Mouse (Mus musculus) B cell, adult 62 days (primary cell): ENCODE data around the gene Rnf150. TPM values are rescaled to one million over a fixed set of nuclear protein-coding genes. Genes with fewer than 3 reads are reported as not detected.

Source experiments
- total RNA-seq: library from RNA; stranded (reverse); gene quantifications from 4 replicates; pipeline ENCODE4 v1.2.4, GENCODE M21; 2023

The Rnf150 gene
- total RNA-seq: 0.06 to 0.18 TPM (median 0.16 TPM) in 3 of 4 replicates, not detected in the other

DNA sequence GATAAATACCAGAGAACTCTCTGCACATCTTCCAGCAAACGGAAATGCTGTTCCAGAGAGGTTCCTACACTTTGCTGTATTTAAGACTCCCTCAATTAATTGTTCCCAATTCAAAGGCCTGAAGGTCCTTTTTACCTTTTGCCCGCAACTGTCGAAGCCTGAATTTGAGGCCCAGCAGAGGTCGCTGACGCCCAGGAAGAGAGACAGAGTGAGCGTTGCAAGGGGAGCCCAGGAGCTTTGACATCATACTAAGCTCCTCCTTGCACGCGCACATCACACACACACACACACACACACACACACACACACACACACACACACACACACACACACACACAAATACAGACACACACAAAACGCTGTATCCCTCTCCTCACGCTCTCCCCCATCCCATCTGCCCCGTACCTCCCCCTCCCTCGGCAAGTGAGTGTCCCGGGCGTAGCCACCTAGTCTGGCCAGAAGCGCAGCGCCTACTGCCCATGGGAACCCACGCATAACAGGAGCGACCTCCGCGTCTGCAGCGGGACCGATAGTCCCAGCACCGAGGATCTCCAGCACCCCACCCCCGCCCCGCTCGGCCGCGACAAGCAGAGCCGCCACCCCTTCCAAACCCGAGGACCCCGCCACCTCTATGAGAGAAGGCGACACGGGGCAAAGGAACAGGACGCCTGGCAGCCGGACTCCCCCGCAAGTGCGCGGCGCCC, at the start of gene Rnf150:
Gene Rnf150 (plus strand): TSS at position 316 of the 704 bp plus-strand sequence.

Other genes starting within 250 kb of the Rnf150 start
- 81.3 to 92.7 TPM (median 83.7 TPM) in 4 replicates for gene Zfp330, start 89.2 kb upstream of the Rnf150 start, total RNA-seq